Mouse (Mus musculus) small intestine, adult 2 months (tissue): ENCODE data around the gene Hdgfl2.

ENCODE experiments used
- CTCF ChIP-seq: fragments of 200-500 bp; IDR thresholded peaks from 2 replicates; pipeline ENCODE4 v1.5.1; 2012; ENCODE audit warnings: low read depth, mild to moderate bottlenecking, control low read depth, inconsistent platforms, low read length, moderate library complexity, mixed read lengths; ENCODE audit not compliant: insufficient replicate concordance, insufficient read length; ENCODE audit errors: extremely low read depth
- POLR2A ChIP-seq: fragments of 200-500 bp; IDR thresholded peaks from 2 replicates; pipeline ENCODE4 v1.6.1; 2012; ENCODE audit warnings: low read depth, mild to moderate bottlenecking, control low read depth, inconsistent platforms, low read length, moderate library complexity

DNA sequence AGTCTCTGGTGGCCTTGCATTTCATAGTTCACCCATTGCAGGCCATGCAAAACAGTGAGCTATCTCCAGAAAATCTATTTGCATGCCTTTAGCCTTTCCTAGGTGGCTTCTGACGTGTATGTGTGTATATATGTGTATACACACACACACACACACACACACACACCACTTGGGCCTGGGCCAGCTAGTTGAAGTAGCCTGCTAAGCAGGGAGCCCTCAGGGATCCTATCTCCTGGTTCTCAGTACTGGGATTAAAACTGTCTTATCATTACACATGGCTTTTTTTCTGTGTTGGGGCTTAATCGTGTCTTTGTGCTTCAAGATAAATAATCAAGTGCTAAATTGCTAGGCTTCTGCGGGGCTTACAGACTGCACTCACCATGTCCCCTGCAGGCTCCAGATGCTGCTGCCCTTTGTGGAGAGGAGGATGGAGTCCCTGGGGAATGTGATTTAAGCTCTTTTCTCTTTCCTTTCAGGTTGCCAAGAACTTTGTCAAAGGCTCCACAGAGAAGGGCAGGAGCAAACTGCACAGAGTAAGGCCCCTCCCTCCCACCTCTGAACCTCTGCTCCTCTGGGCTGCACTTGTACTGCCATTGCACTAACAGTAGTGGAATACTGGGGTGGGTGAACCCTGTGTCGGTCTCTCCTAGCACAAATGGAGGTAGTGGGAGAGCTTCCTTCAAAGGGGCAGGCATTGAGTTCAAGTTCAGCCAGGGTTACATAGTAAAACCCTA is 23.3 kb upstream of the Hdgfl2 start:
- TF ChIP-seq POLR2A (no peak), CTCF (no peak)
